Mouse (Mus musculus) CH12.LX (cell line): ENCODE results near the gene Slc2a3. TPM values are rescaled to one million over a fixed set of nuclear protein-coding genes. Genes with fewer than 3 reads are reported as not detected.

ENCODE experiments used
- DNase-seq: peaks from one replicate; pipeline ENCODE4 v3.0.0-alpha.2; 2013; ENCODE audit errors: extremely low read depth
- H3K27ac ChIP-seq: 2 replicates; pipeline ENCODE4 v1.5.1; 2012; ENCODE audit warnings: low read depth, mild to moderate bottlenecking, control low read depth, moderate library complexity; ENCODE audit not compliant: insufficient read depth
- H3K27me3 ChIP-seq: replicated peaks from 2 replicates; pipeline ENCODE3; 2012; ENCODE audit warnings: inconsistent platforms
- H3K36me3 ChIP-seq, 2 experiments: replicated peaks in 1 of 2; 2 replicates each; pipeline versions ENCODE3 to v1.6.1; 2012; ENCODE audit warnings: inconsistent platforms in 1 of 2, low read length in 1 of 2, mild to moderate bottlenecking in 1 of 2, mixed read lengths in 1 of 2, moderate library complexity in 1 of 2; ENCODE audit not compliant: control insufficient read depth in 1 of 2, insufficient read depth in 1 of 2
- H3K4me1 ChIP-seq, 2 experiments: 2 replicates each; pipeline ENCODE4 v1.6.1; 2012; ENCODE audit warnings: inconsistent platforms in 1 of 2, moderate library complexity in 1 of 2; ENCODE audit not compliant: insufficient read depth in 2 of 2, control insufficient read depth in 1 of 2
- H3K4me2 ChIP-seq: 2 replicates; pipeline ENCODE4 v1.6.1; 2012; ENCODE audit warnings: low read depth, mild to moderate bottlenecking, control low read depth; ENCODE audit not compliant: poor library complexity, insufficient read depth, severe bottlenecking
- H3K4me3 ChIP-seq, 3 experiments: fragments of 150-350 bp in 1 of 3; sonication (generic) in 1 of 3; replicated peaks in 1 of 3; 2 replicates each; pipeline versions ENCODE3 to v1.5.1; 2011 to 2012; ENCODE audit warnings: low read depth in 2 of 3, low read length in 2 of 3, mild to moderate bottlenecking in 2 of 3, moderate library complexity in 2 of 3, control low read depth in 1 of 3, improper control_type of control experiment in 1 of 3, inconsistent platforms in 1 of 3, mixed read lengths in 1 of 3; ENCODE audit not compliant: poor library complexity in 1 of 3
- H3K79me2 ChIP-seq: replicated peaks from 2 replicates; pipeline ENCODE4 v1.6.1; 2012; ENCODE audit warnings: mild to moderate bottlenecking, moderate library complexity; ENCODE audit not compliant: control insufficient read depth, poor library complexity, insufficient read depth, severe bottlenecking; ENCODE audit errors: extremely low read depth
- H3K9ac ChIP-seq: 2 replicates; pipeline ENCODE4 v1.6.1; 2012; ENCODE audit warnings: low read depth, mild to moderate bottlenecking, control low read depth, moderate library complexity; ENCODE audit not compliant: insufficient read depth
- H3K9me3 ChIP-seq: replicated peaks from 2 replicates; pipeline ENCODE3; 2012; ENCODE audit warnings: low read length, inconsistent platforms, mixed read lengths
- BHLHE40 ChIP-seq: IDR thresholded peaks from 2 replicates; pipeline ENCODE4 v1.6.1; 2011; ENCODE audit warnings: mild to moderate bottlenecking, low read depth, low read length, improper control_type of control experiment
- CTCF ChIP-seq, 2 experiments: IDR thresholded peaks in 1 of 2; conservative IDR thresholded peaks in 1 of 2; 2 replicates each; pipeline ENCODE4 v1.5.1; 2011 to 2012; ENCODE audit warnings: low read depth in 2 of 2, low read length in 2 of 2, improper control_type of control experiment in 1 of 2, inconsistent platforms in 1 of 2, mild to moderate bottlenecking in 1 of 2, moderate library complexity in 1 of 2
- E2F4 ChIP-seq: IDR thresholded peaks from 2 replicates; pipeline ENCODE4 v1.6.1; 2011; ENCODE audit warnings: low read depth, low read length, improper control_type of control experiment; ENCODE audit not compliant: insufficient replicate concordance
- ELF1 ChIP-seq: IDR thresholded peaks from 2 replicates; pipeline ENCODE4 v1.6.1; 2014; ENCODE audit warnings: low read depth, mild to moderate bottlenecking, inconsistent platforms, low read length, improper control_type of control experiment
- EP300 ChIP-seq: IDR thresholded peaks from 2 replicates; pipeline ENCODE4 v1.6.1; 2011; ENCODE audit warnings: low read length, improper control_type of control experiment
- ETS1 ChIP-seq: conservative IDR thresholded peaks from 2 replicates; pipeline ENCODE4 v1.6.1; 2012; ENCODE audit warnings: low read depth, mild to moderate bottlenecking, inconsistent platforms, low read length, improper control_type of control experiment, moderate library complexity
- HCFC1 ChIP-seq: IDR thresholded peaks from 2 replicates; pipeline ENCODE4 v1.6.1; 2012; ENCODE audit warnings: low read depth, mild to moderate bottlenecking, inconsistent platforms, low read length, improper control_type of control experiment
- IRF4 ChIP-seq: IDR thresholded peaks from 2 replicates; pipeline ENCODE4 v1.6.1; 2014; ENCODE audit warnings: low read depth, mild to moderate bottlenecking, inconsistent platforms, low read length, improper control_type of control experiment
- JUN ChIP-seq: IDR thresholded peaks from 2 replicates; pipeline ENCODE4 v1.6.1; 2011; ENCODE audit warnings: low read depth, mild to moderate bottlenecking, low read length, improper control_type of control experiment, moderate library complexity; ENCODE audit not compliant: insufficient read depth
- KAT2A ChIP-seq: IDR thresholded peaks from 2 replicates; pipeline ENCODE4 v1.6.1; 2012; ENCODE audit warnings: low read length, improper control_type of control experiment, inconsistent platforms; ENCODE audit not compliant: insufficient replicate concordance
- MAFK ChIP-seq: IDR thresholded peaks from 2 replicates; pipeline ENCODE4 v1.6.1; 2011; ENCODE audit warnings: low read length, improper control_type of control experiment; ENCODE audit not compliant: insufficient replicate concordance
- MAZ ChIP-seq: IDR thresholded peaks from 2 replicates; pipeline ENCODE4 v1.6.1; 2012; ENCODE audit warnings: low read depth, mild to moderate bottlenecking, inconsistent platforms, low read length, improper control_type of control experiment, moderate library complexity
- MEF2A ChIP-seq: IDR thresholded peaks from 2 replicates; pipeline ENCODE4 v1.6.1; 2014; ENCODE audit warnings: low read depth, mild to moderate bottlenecking, inconsistent platforms, low read length, improper control_type of control experiment, borderline replicate concordance
- MXI1 ChIP-seq: IDR thresholded peaks from 2 replicates; pipeline ENCODE4 v1.6.1; 2011; ENCODE audit warnings: mild to moderate bottlenecking, low read depth, low read length, improper control_type of control experiment
- MYC ChIP-seq: IDR thresholded peaks from 2 replicates; pipeline ENCODE4 v1.6.1; 2011; ENCODE audit warnings: low read depth, mild to moderate bottlenecking, improper control_type of control experiment, low read length
- NELFE ChIP-seq: IDR thresholded peaks from 2 replicates; pipeline ENCODE4 v1.6.1; 2011; ENCODE audit warnings: low read depth, low read length, improper control_type of control experiment
- POLR2A ChIP-seq: IDR thresholded peaks from 2 replicates; pipeline ENCODE4 v1.6.1; 2011; ENCODE audit warnings: low read depth, mild to moderate bottlenecking, improper control_type of control experiment, low read length
- RAD21 ChIP-seq: IDR thresholded peaks from 2 replicates; pipeline ENCODE4 v1.6.1; 2011; ENCODE audit warnings: low read depth, mild to moderate bottlenecking, low read length, improper control_type of control experiment, moderate library complexity
- TCF12 ChIP-seq: IDR thresholded peaks from 2 replicates; pipeline ENCODE4 v1.6.1; 2014; ENCODE audit warnings: low read depth, mild to moderate bottlenecking, inconsistent platforms, low read length, improper control_type of control experiment
- USF1 ChIP-seq: IDR thresholded peaks from 2 replicates; pipeline ENCODE4 v1.6.1; 2014; ENCODE audit warnings: low read depth, mild to moderate bottlenecking, inconsistent platforms, low read length, improper control_type of control experiment
- ZC3H11A ChIP-seq: IDR thresholded peaks from 2 replicates; pipeline ENCODE4 v1.6.1; 2012; ENCODE audit warnings: low read depth, mild to moderate bottlenecking, inconsistent platforms, low read length, improper control_type of control experiment
- ZMIZ1 ChIP-seq: IDR thresholded peaks from 2 replicates; pipeline ENCODE4 v1.6.1; 2012; ENCODE audit warnings: low read depth, mild to moderate bottlenecking, inconsistent platforms, low read length, improper control_type of control experiment
- ZNF384 ChIP-seq: IDR thresholded peaks from 2 replicates; pipeline ENCODE4 v1.6.1; 2012; ENCODE audit warnings: low read depth, low read length, improper control_type of control experiment, inconsistent platforms
- dilution Hi-C: fragments of 300-500 bp; cut with MboI; formaldehyde crosslinking; loops from 2 replicates; pipeline ENCODE4 v1.14.3; 2020; ENCODE audit warnings: low sequenced_read_pairs; ENCODE audit not compliant: extremely low pct_unique_long_range_greater_than_20kb, extremely low pct_ligation_motif_present
- in situ Hi-C: fragments of 300-500 bp; cut with MboI; formaldehyde crosslinking; loops from 3 replicates; pipeline ENCODE4 v1.14.3; 2019; ENCODE audit warnings: low sequenced_read_pairs, low pct_ligation_motif_present, low pct_unique_long_range_greater_than_20kb, mixed read lengths
- polyA plus RNA-seq: library from polyadenylated mRNA; unstranded; fragments of >175 nt; gene quantifications from 2 replicates; pipeline ENCODE4 v1.2.1, GENCODE M21; 2012; ENCODE audit warnings: low read depth; ENCODE audit not compliant: insufficient read length
- total RNA-seq, 2 experiments: library from RNA; depleted of rRNA; stranded (reverse); fragments of 300-350 nt in 1 of 2; fragments of >200 nt in 1 of 2; gene quantifications; 2 replicates each; pipeline ENCODE4 v1.2.3; 2012 to 2014

Gene Slc2a3
- total and polyA plus RNA-seq, 3 experiments = 28.8 to 38.3 (median 29.7) TPM

DNA sequence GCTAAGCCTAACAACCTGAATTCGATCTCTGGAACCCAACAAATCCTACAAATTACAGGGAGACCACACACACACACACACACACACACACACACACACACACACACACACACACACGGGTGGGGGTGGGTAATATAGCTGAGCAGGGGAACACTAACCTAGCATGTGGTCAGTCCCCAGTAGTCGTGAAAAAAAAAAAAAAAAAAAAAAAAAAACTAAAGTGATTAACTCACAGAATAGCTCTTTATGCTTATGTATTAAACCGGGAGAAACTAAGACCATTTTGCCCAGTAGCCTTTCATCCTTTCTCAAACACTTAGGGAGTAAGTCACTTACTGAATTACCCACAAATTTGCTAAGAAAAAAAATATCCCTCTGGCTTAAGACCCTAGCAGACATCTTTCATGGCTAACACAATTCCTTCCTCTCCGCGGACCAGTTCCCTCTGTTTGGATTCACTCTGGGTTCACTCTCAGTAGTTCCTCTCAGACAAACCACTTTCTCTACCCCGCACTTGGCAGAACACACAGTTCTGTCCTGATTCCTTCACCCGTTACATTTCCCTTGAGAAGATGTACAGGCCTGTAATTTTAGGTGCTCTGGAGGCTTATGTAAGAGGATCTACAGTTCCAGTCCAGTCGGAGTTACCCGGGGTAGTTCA lies 670 bp downstream of the Slc2a3 start:
- in situ Hi-C loops = no loop called here
- no peak for DNase-seq
- peak overlapping the region; percentile 59 to 84 (median 76) for H3K4me3 ChIP-seq

DNA sequence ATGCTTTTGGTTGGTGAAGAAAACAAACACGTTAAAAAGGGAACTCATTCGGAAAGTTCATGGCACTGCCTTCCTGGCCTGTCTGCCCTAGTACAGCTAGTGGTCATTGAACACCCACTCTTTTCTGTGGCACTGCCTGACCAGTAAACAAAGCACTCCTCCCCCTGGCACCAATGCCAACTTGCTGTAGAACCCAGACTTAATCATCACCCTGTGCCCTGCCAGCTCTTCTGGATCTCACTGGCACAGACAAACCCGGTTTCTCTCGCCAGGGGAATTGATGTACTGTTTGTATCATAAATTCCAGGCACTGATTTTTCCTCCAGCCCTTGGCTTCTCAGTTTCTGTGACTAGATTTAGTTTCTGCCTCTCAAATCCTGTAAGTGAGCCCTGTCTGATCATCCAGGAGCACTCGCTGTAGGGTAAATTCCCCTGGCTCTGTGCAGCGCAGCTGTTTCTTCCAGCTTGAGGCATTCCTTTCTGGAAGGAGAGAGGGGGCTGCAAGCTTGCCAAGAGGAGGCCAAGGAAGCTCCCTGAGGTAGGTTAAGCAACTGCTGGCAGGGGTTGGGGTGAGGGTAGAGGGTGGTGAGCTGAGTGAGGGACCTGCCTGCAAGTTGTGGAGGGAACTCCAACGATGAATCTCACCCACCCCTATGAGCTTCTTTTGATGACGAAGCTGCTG lies 6.0 kb downstream of the Slc2a3 start:
- no peak overlapping the region for H3K27ac ChIP-seq
- H3K9ac ChIP-seq = no peak overlapping the region
- H3K9me3 ChIP-seq = no peaks in the 10 kb centered on the region
- no peak overlapping the region for H3K4me3 ChIP-seq
- H3K79me2 ChIP-seq = no peaks in the 10 kb centered on the region
- dilution Hi-C loops (no loop called here), in situ Hi-C loops (loop anchor here (25.0 kb wide), 1 partner anchor 133 kb away; no protein-coding TSS in a partner anchor)
- no peak for TF ChIP-seq IRF4
- no peak for TF ChIP-seq ETS1
- no peak for TF ChIP-seq TCF12
- TF ChIP-seq MXI1 = no peak
- TF ChIP-seq ELF1 = no peak
- no peak for TF ChIP-seq RAD21
- no peak for TF ChIP-seq ZMIZ1
- TF ChIP-seq ZC3H11A = no peak
- no peak for TF ChIP-seq NELFE
- TF ChIP-seq BHLHE40 = no peak
- TF ChIP-seq HCFC1 = no peak
- no peak for TF ChIP-seq POLR2A
- TF ChIP-seq JUN = no peak
- TF ChIP-seq CTCF (conservative IDR thresholded peaks at IDR 0.05 in 1 of 2, IDR thresholded peaks at IDR 0.05 in 1 of 2; ENCODE audit: low read depth in 2 of 2, low read length in 2 of 2) = no peak
- TF ChIP-seq E2F4 = no peak
- no peak for TF ChIP-seq MAZ
- TF ChIP-seq MEF2A = no peak
- no peak for TF ChIP-seq KAT2A
- TF ChIP-seq MAFK = no peak
- TF ChIP-seq EP300 = no peak
- peaks cover 0 to 2% of the 10 kb centered on the region in 2 experiments; a peak in 1 of 4 replicates for H3K4me1 ChIP-seq
- H3K4me2 ChIP-seq = no peak overlapping the region
- no peaks in the 10 kb centered on the region for H3K27me3 ChIP-seq
- DNase-seq = no peak
- peaks cover 21 to 58% of the 10 kb centered on the region in 2 experiments for H3K36me3 ChIP-seq

More for the DNA sequence above, 670 bp downstream of the Slc2a3 start:
- H3K9me3 ChIP-seq = no peaks in the 10 kb centered on the region
- H3K4me1 ChIP-seq = peaks cover 2 to 22% of the 10 kb centered on the region in 2 experiments
- H3K9ac ChIP-seq = peak overlapping the region; percentile 39
- dilution Hi-C loops = no loop called here
- peak overlapping the region; percentile 66 for H3K27ac ChIP-seq
- TF ChIP-seq USF1 = no peak
- TF ChIP-seq TCF12 = no peak
- TF ChIP-seq ZC3H11A = no peak
- TF ChIP-seq MYC = peak; percentile 54; the same call in 1 of the 2 replicates
- peak; percentile 89 for TF ChIP-seq ZNF384
- no peak for TF ChIP-seq HCFC1
- TF ChIP-seq RAD21 = no peak
- TF ChIP-seq EP300 = no peak
- H3K36me3 ChIP-seq = peaks cover 4 to 27% of the 10 kb centered on the region in 2 experiments
- H3K79me2 ChIP-seq = no peaks in the 10 kb centered on the region
- H3K27me3 ChIP-seq = no peaks in the 10 kb centered on the region
- peak overlapping the region; percentile 60 for H3K4me2 ChIP-seq
